Mouse (Mus musculus) right cerebral cortex, postnatal 36 days (tissue): ENCODE measurements around the gene Cdkn2d.
"Not testable (repeated sequence)": the region's sequence is repeated elsewhere in the genome, so short reads cannot be mapped to it uniquely, and the experiment has no call there.

Experiments used
- DNase-seq, 2 experiments: peaks; one replicate each; pipeline ENCODE4 v3.0.0; 2022; ENCODE audit warnings: low spot score in 2 of 2, mixed read lengths in 1 of 2

Gene Cdkn2d

DNA sequence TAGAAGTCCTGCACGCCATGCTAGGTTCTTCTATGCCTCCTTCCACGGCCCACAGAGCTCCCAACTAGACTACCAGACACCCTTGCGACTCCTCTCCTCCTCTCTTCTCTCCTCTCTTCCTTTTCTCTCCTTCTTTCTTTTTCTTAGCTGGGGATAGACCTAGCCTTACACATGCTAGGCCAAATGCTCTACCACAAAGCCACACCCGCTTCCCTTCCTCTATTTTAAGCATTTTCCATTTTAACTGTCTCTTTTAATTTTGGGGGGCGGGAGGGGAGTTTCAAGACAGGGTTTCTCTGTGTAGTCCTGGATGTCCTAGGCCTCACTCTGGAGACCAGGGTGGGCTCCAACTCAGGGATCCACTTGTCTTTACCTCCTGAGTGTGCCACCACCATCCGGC lies 27.6 kb upstream of the Cdkn2d start:
- no peak for DNase-seq

- no peak for DNase-seq
Measured at GRCm38 (mm10) chr9:21316696-21317095, 25.5 kb upstream of the Cdkn2d start.

- no peak for DNase-seq
Measured at GRCm38 (mm10) chr9:21315421-21315820, 24.2 kb upstream of the Cdkn2d start.

GRCm38 (mm10) chr9:21314367-21315140 lies 23.3 kb upstream of the Cdkn2d start:
- no peak for DNase-seq

GRCm38 (mm10) chr9:21313394-21313793 lies 22.2 kb upstream of the Cdkn2d start:
- peak in 1 of 2 experiments; percentile 55 for DNase-seq

GRCm38 (mm10) chr9:21312134-21312533 lies 20.9 kb upstream of the Cdkn2d start, which contains the start of gene Ap1m2:
Ap1m2 (minus strand) TSS chr9:21312337.
- no peak for DNase-seq

DNA sequence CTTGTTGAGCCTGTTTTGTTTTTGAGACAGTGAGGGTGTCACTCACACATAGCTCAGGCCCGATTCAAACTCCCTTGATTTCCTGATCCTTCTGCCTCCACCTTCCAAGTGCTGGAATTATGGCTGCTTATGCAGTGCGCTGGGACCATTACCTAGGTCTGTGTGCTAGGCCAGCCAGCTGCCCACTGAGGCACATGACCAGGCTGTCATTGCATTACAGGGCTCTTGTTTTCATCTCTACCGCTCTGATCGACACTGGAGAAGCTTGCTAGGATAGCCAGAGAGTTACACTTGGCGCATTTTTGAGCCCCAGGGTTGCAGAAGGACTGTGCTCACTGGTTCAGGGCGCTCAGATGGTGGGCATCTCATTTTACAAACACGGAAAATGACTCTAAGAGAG lies 20.5 kb upstream of the Cdkn2d start:
- no peak for DNase-seq

DNA sequence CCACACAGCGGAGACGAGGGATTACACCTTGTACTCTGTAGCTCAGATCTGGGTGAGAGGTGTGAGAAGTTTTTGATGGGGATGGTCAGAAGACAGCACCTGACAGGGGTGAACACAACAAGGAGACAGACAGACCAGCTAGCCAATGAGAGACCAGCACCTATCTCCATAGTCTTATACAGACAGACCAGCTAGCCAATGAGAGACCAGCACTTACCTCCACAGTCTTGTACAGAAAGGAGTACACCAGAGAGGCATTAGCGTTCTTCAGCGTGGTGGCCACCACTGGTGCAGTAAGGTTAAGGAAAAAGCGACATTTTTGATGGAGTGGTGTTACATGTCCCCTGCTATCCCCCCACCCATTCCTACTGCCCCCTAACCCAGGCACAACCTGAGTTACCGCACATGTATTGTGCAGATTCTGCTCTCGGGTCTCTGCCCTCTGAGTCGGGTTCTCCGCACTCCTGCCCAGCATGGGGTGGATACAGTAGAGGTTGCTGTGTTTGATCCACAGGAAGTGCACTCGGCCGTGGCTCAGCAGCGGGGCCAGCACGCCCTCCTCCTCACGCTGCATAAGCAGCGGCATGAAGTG lies 18.0 kb upstream of the Cdkn2d start:
- no peak for DNase-seq

DNA sequence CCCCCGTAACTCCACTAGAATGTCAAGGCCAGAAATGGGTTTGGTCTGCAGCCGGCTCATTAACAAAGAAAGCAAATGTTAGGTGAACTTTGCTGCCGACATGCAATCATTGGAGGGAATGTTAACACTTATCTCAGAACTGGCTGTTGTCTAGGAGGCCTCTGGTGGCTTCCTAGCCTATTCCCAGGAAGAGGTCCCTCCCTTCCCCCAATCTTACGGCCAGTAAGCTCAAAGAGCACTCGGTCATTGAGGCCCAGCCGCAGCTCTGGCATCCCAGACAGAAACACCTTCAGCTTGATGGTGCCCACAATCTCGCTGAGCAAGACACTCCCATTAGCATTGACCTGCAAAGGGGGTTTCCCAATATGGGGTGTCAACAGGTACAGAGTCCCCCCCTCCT lies 13.9 kb upstream of the Cdkn2d start:
- no peak for DNase-seq

GRCm38 (mm10) chr9:21299014-21299413 lies 7.8 kb upstream of the Cdkn2d start:
- no peak for DNase-seq

- DNase-seq: no peak
Measured at GRCm38 (mm10) chr9:21292271-21292670, 1.1 kb upstream of the Cdkn2d start.

GRCm38 (mm10) chr9:21291868-21292267 lies 661 bp upstream of the Cdkn2d start:
- not testable (repeated sequence) for DNase-seq

DNA sequence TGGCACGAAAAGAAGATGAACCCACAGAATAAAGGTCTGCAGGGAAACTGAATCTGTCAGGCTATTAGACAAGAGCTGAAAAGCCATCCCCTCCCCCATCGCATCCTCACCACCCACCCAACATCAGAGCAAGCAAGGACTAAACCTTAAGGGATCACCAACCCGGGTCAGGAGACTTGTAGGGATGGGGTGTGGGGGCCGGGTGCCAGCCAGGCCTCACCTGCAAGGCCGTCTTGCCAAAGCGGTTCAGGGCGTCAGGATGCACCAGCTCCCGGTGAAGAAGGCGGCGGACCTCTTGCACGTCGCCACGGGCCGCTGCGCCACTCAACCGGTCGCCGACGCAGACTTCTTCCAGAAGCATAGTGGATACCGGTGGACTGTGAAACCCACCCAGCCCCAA lies 618 bp downstream of the Cdkn2d start:
- DNase-seq: peak in 1 of 2 experiments; percentile 44

- no peak for DNase-seq
Measured at GRCm38 (mm10) chr9:21289337-21289671, 1.9 kb downstream of the Cdkn2d start.

DNA sequence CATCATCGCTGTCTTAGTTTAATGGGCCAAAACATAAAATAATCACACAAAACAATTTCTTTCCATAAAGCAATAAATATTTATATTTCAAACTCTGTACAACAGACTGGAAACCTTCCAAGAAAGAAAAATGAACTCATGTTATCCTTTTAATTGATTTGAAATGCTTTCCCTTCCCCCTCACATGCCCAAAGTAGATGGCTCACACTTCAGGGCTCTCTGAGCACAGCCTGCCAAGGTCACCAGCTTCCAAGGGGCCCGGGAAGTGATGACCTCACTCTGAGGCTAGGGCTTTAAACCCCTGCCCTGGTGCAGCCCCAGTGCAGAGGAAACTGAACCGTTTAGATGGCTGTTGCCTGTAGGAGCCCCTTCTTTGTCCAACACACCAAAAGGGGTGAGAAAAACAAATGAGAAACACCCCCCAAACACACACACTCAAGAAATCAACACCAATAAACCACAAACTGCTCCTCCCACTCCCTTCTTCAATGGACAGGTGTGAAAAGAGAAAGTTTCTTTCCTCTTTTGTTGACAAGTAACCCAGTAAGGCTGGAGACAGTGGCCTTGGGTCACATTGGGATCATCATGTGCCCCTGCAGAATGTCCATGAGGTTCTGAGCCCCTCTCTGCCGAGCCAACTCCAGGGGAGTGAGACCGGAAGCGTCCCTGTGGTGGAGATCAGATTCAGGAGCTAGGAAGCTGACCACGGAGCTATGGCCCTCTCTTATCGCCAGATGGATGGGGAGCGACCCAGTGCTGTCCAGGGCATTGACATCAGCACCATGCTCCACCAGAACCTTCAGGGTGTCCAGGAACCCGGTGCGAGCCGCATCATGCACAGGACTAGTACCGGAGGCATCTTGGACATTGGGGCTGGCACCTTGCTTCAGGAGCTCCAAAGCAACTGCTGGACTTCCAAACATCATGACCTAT lies 2.5 kb downstream of the Cdkn2d start:
- no peak for DNase-seq

DNA sequence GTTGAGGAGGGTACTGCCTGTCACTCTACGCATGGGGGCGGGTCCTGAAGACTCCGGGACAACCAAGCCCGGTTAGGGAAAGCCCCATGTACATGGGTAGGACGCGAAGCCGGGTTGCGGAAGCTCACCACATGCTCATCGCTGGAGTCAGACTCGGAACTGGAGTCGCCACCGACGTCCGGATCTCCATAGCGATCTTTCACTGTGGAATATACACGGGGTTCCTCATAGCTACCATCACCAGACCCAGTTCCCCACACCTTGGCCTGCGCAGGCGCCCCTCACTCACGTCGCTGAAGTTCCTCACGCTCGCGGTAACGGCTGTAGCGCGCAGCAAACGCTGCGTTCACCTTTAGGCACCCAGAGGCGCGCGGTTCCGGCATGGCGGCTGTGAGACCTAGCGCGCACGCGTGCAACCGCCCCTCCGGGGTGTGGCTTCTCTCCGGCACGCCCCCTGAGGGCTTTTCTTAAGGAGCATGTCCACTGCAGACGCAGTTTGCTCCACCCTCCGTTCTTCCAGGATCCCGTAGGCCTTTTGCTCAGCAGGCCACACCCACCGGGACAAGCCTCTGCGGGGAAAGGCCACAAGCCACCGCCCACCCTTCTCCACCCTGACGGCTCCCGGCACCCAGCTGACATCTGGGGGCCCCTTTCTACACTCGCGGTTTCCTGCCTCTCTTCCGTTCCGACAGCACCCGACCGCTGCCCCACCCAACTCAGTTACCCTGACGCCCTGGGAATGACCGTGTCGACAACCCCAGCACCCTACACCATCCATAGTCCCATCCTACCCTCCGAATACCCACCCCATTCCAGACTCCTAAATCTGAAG lies 3.4 kb downstream of the Cdkn2d start, which contains the start of gene Kri1:
TSS of gene Kri1 (minus strand) at position 399 of the 832 bp plus-strand sequence.
- peak; percentile 95 to 97 for DNase-seq

GRCm38 (mm10) chr9:21286753-21287152 lies 4.5 kb downstream of the Cdkn2d start:
- DNase-seq: no peak

GRCm38 (mm10) chr9:21283994-21284393 lies 7.2 kb downstream of the Cdkn2d start:
- no peak for DNase-seq

DNA sequence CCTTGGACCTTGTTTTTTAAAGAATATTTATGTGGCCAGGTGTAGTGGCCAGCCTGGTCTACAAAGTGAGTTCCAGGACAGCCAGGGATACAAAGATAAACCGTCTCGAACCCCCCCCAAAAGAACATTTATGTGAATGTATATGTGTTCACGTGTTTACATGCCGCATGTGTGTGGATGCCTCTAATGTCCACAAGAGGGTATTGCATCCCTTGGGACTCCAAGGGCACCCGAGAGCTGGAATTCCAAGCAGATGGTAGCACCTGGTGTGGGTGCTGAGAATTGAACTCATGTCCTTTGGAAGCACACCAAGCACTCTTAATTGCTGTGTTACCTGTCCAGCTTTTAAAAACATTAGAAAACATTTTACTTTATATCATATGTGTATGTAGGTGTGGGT lies 7.6 kb downstream of the Cdkn2d start:
- no peak for DNase-seq

DNA sequence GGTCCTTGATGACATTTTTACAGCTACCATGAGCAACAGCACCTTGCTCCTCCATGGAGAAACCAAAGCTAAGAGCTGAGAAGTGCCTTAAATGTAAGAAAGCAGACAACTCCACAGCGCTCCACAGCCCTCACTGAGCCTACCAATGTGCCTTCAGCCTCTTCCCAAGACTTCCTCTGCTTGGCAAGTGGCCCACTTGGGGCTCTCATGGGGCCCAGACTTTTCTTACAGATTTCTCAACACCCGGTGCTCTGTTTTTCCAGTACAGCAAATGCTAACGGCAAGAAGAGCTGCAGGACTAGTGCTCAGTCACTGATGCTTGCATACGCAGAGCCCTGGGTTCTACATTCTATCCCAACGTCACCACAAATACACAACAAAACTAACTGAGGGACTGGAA lies 13.4 kb downstream of the Cdkn2d start:
- DNase-seq: no peak

GRCm38 (mm10) chr9:21276307-21276706 lies 14.9 kb downstream of the Cdkn2d start:
- no peak for DNase-seq
